Mouse (Mus musculus) neural tube, embryonic 13.5 days (tissue): ENCODE data around the gene Lrch4. TPM values are rescaled to one million over a fixed set of nuclear protein-coding genes. Genes with fewer than 3 reads are reported as not detected.

Source experiments
- ATAC-seq: fragments of 200-750 bp; cut with Nextera tagmentation; 2 replicates; pipeline ENCODE4 v1.8.0; 2017; ENCODE audit warnings: low read depth, mild to moderate bottlenecking, moderate TSS enrichment, moderate library complexity
- H3K27ac ChIP-seq: fragments of 300-500 bp; sonication (generic); replicated peaks from 2 replicates; pipeline ENCODE4 v1.5.1; 2015; ENCODE audit warnings: moderate library complexity, mild to moderate bottlenecking, inconsistent platforms
- H3K27me3 ChIP-seq: fragments of 300-500 bp; sonication (generic); 2 replicates; pipeline ENCODE4 v1.6.1; 2015; ENCODE audit warnings: mild to moderate bottlenecking, inconsistent platforms
- H3K36me3 ChIP-seq: fragments of 300-500 bp; sonication (generic); 2 replicates; pipeline ENCODE4 v1.6.1; 2015; ENCODE audit warnings: mild to moderate bottlenecking, inconsistent platforms
- H3K4me1 ChIP-seq: fragments of 300-500 bp; sonication (generic); replicated peaks from 2 replicates; pipeline ENCODE4 v1.6.1; 2015; ENCODE audit warnings: inconsistent platforms
- H3K4me2 ChIP-seq: fragments of 300-500 bp; sonication (generic); 2 replicates; pipeline ENCODE4 v1.6.1; 2015; ENCODE audit warnings: inconsistent platforms, mild to moderate bottlenecking, moderate library complexity
- H3K4me3 ChIP-seq: fragments of 300-500 bp; sonication (generic); 2 replicates; pipeline ENCODE4 v1.5.1; 2015; ENCODE audit warnings: mild to moderate bottlenecking, inconsistent platforms
- H3K9ac ChIP-seq: fragments of 300-500 bp; sonication (generic); 2 replicates; pipeline ENCODE4 v1.6.1; 2015; ENCODE audit warnings: moderate library complexity, mild to moderate bottlenecking, inconsistent platforms
- H3K9me3 ChIP-seq: fragments of 300-500 bp; sonication (generic); 2 replicates; pipeline ENCODE4 v1.6.1; 2016; ENCODE audit warnings: inconsistent platforms
- WGBS: fragments of 180-500 bp; shearing (Covaris S2); methylation state at CpG from one replicate; pipeline ENCODE4 v1.1.7; 2015; 5-methylcytosine and 5-hydroxymethylcytosine counted together
- polyA plus RNA-seq: library from polyadenylated mRNA; unstranded; fragments of >200 nt; fragmentation: Nextera tagmentation; extraction: Ambion mirVana; gene quantifications from 2 replicates; pipeline ENCODE4 v1.2.1, GENCODE M21; 2015

Gene Lrch4
- polyA plus RNA-seq, 1 experiment from 2014 or later = 24.5 TPM

DNA sequence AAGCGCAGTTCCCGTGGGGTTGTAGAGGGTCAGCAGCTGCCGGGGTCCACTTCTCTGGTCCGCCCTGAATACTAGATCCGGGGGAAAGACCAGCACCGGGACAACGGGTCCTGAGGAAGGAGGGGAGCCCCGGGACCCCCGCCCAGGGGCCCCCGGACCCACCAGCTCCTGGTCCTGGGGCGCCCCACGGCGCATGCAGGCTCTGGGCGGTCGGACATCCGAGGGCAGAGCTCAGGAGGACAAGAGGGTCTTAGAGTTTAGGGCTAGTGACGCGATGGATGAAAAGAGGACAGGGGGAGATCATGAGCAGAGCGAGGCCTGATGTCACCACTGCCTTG, 28.7 kb upstream of the Lrch4 start:
- peaks cover 45% of the 10 kb centered on the region for H3K4me1 ChIP-seq
- no peaks in the 10 kb centered on the region for H3K27me3 ChIP-seq
- peak overlapping the region; percentile 94 for H3K9ac ChIP-seq
- H3K4me2 ChIP-seq = peak overlapping the region; percentile 90
- peak; percentile 65 for ATAC-seq
- peak overlapping the region; percentile 69 for H3K4me3 ChIP-seq
- no peaks in the 10 kb centered on the region for H3K9me3 ChIP-seq
- H3K27ac ChIP-seq = peak overlapping the region; percentile 77
- peaks cover 17% of the 10 kb centered on the region for H3K36me3 ChIP-seq
- under 1% methylated on average over 19 of the region's 19 CpGs for WGBS

DNA sequence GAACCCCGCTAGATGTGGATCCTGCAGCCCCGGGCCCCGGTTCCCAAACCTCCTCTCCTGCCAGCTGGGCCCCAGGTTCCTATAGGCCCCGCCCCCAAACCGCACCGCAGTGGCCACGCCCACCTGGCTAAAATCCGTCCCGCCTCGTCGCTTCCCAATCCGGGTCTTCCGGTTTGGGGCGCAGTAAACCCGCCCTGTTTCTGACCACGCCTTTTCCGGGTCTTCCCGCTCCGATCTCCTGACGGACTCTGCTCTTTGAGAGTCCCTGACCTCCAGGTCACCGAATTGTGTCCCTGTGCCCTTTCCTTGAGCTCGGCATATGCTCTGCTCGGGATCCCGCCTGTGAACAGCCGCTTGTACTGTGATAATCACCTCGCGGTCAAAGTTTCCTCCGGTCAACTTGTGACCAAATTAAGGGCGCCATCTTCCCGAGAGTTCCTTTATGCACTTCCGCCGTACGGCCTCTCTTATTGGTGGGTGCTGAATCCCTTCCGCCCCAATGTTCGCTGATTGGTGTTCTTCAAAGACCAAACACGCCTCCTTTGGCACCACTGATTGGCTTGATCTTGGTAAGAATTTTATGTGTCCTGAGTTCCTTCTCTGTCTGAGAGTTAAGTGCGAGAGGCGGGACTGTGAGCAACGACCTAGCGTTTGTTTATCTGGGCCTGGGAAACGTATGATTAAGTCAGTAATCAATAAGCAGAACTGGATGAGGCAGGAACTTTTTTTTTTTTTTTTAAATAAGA, 28.1 kb upstream of the Lrch4 start, which contains the start of gene Mospd3:
Gene Mospd3, minus strand, starts transcription at position 440 of the 746 bp plus-strand sequence.
- ATAC-seq = peak; percentile 95
- peaks cover 45% of the 10 kb centered on the region for H3K4me1 ChIP-seq
- WGBS = under 1% methylated on average over 41 of the region's 41 CpGs
- no peaks in the 10 kb centered on the region for H3K27me3 ChIP-seq
- H3K9me3 ChIP-seq = no peaks in the 10 kb centered on the region
- H3K27ac ChIP-seq = peak within 1 kb of the TSS; percentile 77
- H3K4me2 ChIP-seq = peak within 1 kb of the TSS; percentile 90
- peak within 1 kb of the TSS; percentile 94 for H3K9ac ChIP-seq
- peaks cover 17% of the 10 kb centered on the region for H3K36me3 ChIP-seq
- H3K4me3 ChIP-seq = peak within 1 kb of the TSS; percentile 69

DNA sequence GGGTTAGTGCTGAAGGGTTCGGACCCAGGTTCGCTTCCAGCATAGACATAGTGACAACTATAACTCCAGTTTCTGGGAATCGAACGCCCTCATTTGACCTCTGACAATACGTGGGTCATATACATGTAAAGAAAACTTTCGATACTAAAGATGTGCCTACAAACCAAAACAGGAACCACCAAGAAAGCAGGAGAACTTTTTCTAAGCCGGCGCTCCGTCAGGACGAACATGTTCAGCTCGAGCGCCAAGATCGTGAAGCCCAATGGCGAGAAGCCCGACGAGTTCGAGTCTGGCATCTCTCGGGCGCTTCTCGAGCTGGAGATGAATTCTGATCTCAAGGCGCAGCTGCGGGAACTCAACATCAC, 27.6 kb upstream of the Lrch4 start:
- no peaks in the 10 kb centered on the region for H3K27me3 ChIP-seq
- H3K9me3 ChIP-seq = no peaks in the 10 kb centered on the region
- peak overlapping the region; percentile 90 for H3K4me2 ChIP-seq
- peak overlapping the region; percentile 69 for H3K4me3 ChIP-seq
- peaks cover 17% of the 10 kb centered on the region for H3K36me3 ChIP-seq
- peaks cover 45% of the 10 kb centered on the region for H3K4me1 ChIP-seq
- no peak for ATAC-seq
- peak overlapping the region; percentile 9; the same call in 1 of the 2 replicates for H3K27ac ChIP-seq
- 2% methylated on average over 22 of the region's 22 CpGs for WGBS
- peak overlapping the region; percentile 66 for H3K9ac ChIP-seq

DNA sequence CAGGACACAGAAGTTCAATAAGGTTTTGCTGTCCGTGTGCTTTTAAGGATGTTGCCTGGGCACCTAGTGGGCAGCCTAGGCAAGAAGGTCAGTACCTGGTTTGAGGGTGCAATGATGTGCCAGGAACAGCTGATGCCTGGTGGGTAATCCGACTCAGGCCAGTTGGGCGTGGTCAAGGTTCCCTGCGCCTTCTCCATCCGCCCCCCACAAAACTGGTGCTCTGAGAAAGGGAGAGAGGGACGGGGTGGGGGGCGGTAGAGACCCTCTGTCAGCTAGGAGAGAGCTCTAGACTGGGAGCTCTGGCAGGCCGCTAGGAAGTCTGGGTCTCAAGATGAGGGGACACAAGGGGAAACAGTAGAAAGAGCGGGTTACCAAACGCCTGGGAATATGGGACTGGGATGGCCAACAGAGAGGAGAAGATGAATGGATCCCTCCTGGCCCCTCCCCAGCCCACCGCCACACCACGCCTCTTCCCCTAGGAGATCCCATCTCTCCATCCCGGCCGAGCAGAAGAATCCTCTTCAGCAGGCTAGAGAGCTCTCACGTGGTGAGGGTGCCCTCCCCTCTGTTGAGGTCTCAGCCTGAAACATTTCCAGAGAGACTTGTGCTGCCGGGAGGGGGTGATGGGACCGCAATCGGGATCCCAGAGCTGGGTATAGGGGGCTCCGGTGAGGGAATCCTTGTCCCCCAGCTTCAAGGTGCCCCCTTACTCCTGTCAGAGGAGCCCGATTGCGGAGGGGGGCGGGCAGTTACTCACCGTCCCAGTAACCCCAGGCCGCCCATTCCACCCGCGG, 20.9 kb upstream of the Lrch4 start:
- H3K4me1 ChIP-seq = peaks cover 29% of the 10 kb centered on the region
- peaks cover 21% of the 10 kb centered on the region for H3K27me3 ChIP-seq
- no peak overlapping the region for H3K27ac ChIP-seq
- no peak for ATAC-seq
- H3K9ac ChIP-seq = peak overlapping the region; percentile 62
- no peaks in the 10 kb centered on the region for H3K36me3 ChIP-seq
- WGBS = 8% methylated on average over 26 of the region's 26 CpGs
- no peaks in the 10 kb centered on the region for H3K9me3 ChIP-seq
- peak overlapping the region; percentile 45 for H3K4me2 ChIP-seq
- peak overlapping the region; percentile 16 for H3K4me3 ChIP-seq

DNA sequence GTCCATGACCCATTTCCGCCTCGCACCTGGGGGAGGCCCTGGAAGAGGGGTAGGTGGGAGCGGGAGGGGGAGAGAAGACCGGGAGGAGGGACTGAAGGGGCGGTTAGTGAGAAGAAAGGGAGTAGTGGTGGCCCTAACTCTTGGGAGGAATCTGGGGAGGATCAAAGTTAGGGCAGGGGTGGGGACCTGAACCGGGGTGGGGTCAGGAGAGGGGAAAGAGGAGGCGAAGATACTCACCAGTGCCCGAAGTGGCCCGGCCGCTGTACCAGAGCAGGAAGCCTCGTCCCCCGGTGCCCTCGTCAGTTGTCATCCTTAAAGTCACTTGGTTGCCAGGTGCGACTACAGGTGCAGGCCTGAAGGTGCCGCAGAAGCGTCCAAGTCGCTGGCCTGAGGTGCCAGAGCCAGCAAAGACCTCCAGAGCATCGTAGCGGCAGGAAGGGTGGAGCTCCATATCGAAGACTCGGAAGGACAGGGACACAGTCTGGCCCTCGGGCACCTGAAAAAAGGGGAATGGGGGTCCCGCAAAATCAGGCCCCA, 20.2 kb upstream of the Lrch4 start:
- no peak for ATAC-seq
- peaks cover 24% of the 10 kb centered on the region for H3K4me1 ChIP-seq
- H3K4me2 ChIP-seq = peak overlapping the region; percentile 45
- 15% methylated on average over 22 of the region's 23 CpGs for WGBS
- H3K4me3 ChIP-seq = peak overlapping the region; percentile 16
- H3K9me3 ChIP-seq = no peaks in the 10 kb centered on the region
- H3K27ac ChIP-seq = no peak overlapping the region
- H3K9ac ChIP-seq = peak overlapping the region; percentile 62
- no peaks in the 10 kb centered on the region for H3K36me3 ChIP-seq
- H3K27me3 ChIP-seq = peaks cover 21% of the 10 kb centered on the region

DNA sequence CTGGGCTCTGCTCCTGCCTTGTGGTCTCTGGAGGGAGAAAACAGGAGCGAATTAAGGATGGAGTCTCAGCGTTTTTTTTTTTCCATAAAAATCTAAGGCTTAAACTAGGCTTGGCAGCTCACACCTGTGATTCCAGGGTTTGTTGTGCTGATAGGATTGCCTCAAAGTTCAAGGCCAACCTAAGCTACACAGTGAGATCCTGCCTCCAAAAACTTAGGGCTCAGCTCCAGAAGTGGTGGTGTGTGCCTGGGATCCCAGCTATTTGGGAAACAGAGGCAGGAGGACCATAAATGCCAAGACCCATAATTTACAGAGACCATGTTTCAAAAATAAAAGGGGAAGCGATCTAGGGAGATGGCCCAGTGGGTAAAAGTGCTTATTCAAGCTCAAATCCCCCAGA, 19.6 kb upstream of the Lrch4 start:
- Histone ChIP-seq H3K4me3 (no peak overlapping the region), H3K9ac (no peak overlapping the region), H3K9me3 (no peaks in the 10 kb centered on the region), H3K27ac (no peak overlapping the region), H3K4me1 (peaks cover 21% of the 10 kb centered on the region), H3K36me3 (no peaks in the 10 kb centered on the region), H3K4me2 (0 out of 2 replicates have a peak overlapping the region, but pooled peaks have one; percentile 45), H3K27me3 (peaks cover 21% of the 10 kb centered on the region)
- WGBS = 45% methylated on average over 3 of the region's 3 CpGs
- no peak for ATAC-seq

DNA sequence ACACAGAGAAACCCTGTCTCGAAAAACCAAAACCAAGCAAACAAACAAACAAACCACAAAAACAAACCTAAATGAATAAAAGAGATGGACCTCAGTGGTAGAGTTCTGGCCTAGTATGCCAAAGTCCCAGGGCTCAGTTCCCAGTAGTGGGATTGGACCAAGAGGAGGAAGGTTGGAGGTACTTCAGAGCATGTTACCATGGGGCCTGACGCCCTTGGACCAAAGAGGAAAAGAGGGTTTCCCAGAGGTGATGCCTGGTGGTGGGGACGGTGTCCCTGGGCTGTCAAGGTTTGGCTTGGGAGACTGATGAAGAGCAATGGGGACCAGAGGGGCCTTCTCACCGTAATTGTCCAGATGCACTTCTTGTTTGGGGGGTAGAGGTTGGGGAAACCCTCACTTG, 18.9 kb upstream of the Lrch4 start:
- H3K9ac ChIP-seq = 0 out of 2 replicates have a peak overlapping the region, but pooled peaks have one; percentile 47
- H3K9me3 ChIP-seq = no peaks in the 10 kb centered on the region
- H3K4me2 ChIP-seq = peak overlapping the region; percentile 37
- peaks cover 21% of the 10 kb centered on the region for H3K27me3 ChIP-seq
- no peak overlapping the region for H3K27ac ChIP-seq
- peak overlapping the region; percentile 10 for H3K4me3 ChIP-seq
- no peaks in the 10 kb centered on the region for H3K36me3 ChIP-seq
- peaks cover 21% of the 10 kb centered on the region for H3K4me1 ChIP-seq
- WGBS = 74% methylated on average over 4 of the region's 4 CpGs
- no peak for ATAC-seq

DNA sequence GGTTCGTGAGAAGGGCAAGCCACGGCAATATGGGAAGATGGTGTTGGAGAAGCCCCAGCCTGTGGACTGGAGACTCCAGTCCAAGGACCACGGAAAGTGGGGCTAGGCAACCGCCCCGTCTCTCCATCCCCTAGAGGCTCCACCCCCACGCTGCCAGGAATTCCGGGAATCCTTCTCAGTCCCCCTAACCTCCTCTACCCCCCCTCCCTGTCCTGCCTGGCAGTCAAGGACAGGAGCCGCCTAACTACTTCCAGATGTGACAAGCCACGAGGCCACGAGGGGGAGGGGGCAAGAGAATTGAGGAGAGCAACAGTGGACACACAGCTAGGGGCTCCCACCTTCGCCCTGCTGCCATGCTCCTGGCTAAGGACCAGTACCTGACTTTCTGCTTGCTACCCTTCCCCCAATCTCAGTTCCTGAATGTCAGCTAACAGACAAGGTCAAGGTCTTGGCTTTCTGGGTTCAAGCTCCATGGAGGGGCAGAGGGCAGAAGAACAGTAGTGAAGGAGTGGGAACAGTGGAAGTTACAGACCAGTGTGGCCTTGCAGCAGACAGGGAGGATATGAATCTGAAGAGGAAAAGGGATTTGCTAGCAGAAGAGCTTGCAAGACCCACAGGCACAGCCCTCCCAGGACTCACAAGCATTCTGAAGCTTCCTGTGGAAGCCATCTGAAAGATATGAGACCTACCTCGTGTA, 18.2 kb upstream of the Lrch4 start:
- Histone ChIP-seq H3K4me2 (peak overlapping the region; percentile 37), H3K27me3 (peaks cover 21% of the 10 kb centered on the region), H3K4me1 (peaks cover 21% of the 10 kb centered on the region), H3K9me3 (no peaks in the 10 kb centered on the region), H3K27ac (peak overlapping the region; percentile 78), H3K36me3 (no peaks in the 10 kb centered on the region), H3K9ac (peak overlapping the region; percentile 47; the same call in 1 of the 2 replicates), H3K4me3 (peak overlapping the region; percentile 10)
- ATAC-seq = no peak
- 20% methylated on average over 12 of the region's 12 CpGs for WGBS

DNA sequence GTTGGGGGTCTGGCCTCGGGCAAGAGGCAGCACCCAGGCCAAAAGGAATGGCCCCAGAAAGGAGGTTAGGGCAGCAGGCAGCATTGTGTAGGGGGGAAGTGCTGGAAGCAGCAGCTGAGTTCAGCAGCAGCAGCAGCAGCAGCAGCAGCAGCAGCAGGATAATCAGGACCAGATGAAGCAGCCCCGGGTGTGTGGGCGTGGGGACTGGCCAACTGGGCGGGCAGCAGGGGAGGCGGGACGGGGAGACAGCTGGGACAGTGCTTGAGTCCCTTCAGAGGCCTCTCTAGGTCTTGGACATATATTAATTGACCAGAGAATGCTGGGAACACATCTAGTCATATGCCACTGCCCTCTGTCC, 17.7 kb upstream of the Lrch4 start:
- Histone ChIP-seq H3K9ac (peak overlapping the region; percentile 47; the same call in 1 of the 2 replicates), H3K27me3 (peaks cover 21% of the 10 kb centered on the region), H3K36me3 (no peaks in the 10 kb centered on the region), H3K4me1 (peaks cover 21% of the 10 kb centered on the region), H3K4me2 (peak overlapping the region; percentile 37), H3K9me3 (no peaks in the 10 kb centered on the region), H3K27ac (peak overlapping the region; percentile 78), H3K4me3 (peak overlapping the region; percentile 10)
- WGBS = 44% methylated on average over 6 of the region's 6 CpGs
- ATAC-seq = 0 out of 2 replicates have a peak, but pooled peaks have one; percentile 8

DNA sequence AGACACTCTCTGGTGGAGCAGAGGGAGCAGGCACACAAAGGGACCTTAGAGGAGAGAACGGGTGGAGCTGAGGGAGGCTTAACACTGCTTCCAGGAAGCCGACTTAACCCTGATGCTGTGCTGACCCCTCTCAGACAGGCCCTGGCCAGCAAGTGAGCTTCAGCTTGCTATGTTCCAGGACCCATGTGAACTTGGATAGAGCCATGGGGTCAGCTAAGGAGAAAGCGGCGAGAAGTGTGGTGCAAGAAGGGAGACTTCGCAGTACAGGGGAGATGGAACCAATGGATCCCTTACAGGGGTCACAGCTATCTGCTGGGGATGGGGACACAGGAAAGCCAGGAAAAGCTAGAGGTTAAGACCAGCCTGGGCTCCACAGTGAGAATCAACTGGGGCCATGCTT, 15.8 kb upstream of the Lrch4 start:
- H3K27me3 ChIP-seq = peaks cover 12% of the 10 kb centered on the region
- H3K4me1 ChIP-seq = peaks cover 17% of the 10 kb centered on the region
- no peak for ATAC-seq
- no peak overlapping the region for H3K4me3 ChIP-seq
- no peaks in the 10 kb centered on the region for H3K9me3 ChIP-seq
- no peak overlapping the region for H3K27ac ChIP-seq
- H3K9ac ChIP-seq = no peak overlapping the region
- WGBS = 76% methylated on average over 5 of the region's 5 CpGs
- H3K4me2 ChIP-seq = no peak overlapping the region
- no peaks in the 10 kb centered on the region for H3K36me3 ChIP-seq

DNA sequence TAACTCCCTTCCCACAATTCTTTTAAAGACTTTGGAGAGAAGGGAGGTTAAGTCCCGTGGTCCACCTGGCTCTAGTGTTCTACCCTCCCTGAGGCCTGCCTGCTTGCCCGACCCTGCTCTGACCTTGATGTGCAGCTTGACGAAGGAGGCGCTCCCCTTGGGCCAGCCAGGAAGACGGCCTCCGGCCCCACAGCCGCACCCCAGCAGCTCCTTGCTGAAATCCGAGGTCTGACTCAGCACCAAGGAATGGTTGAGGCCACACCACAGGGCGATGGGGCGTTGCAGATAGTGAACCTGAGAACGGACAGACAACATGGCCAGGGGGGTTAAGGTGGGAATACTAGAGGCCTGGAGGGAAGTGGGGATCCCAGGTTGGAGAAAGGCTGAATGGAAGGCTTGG, 15.4 kb upstream of the Lrch4 start, which contains the start of gene Pcolce:
Gene Pcolce, minus strand, starts transcription at position 235 of the 400 bp plus-strand sequence.
- ATAC-seq = no peak
- H3K27ac ChIP-seq = no peak within 1 kb of the TSS
- H3K9ac ChIP-seq = no peak within 1 kb of the TSS
- no peak within 1 kb of the TSS for H3K4me2 ChIP-seq
- H3K4me3 ChIP-seq = no peak within 1 kb of the TSS
- no peaks in the 10 kb centered on the region for H3K36me3 ChIP-seq
- peaks cover 12% of the 10 kb centered on the region for H3K4me1 ChIP-seq
- H3K9me3 ChIP-seq = no peaks in the 10 kb centered on the region
- peaks cover 7% of the 10 kb centered on the region for H3K27me3 ChIP-seq
- 63% methylated on average over 11 of the region's 11 CpGs for WGBS
